Mouse (Mus musculus): ENCODE data around the gene March1.

The March1 gene

GRCm38 (mm10) chr8:66342928-66343327 lies 725.2 kb downstream of the March1 start:
- Histone ChIP-seq H3K27me3 (ENCODE audit: insufficient read depth, low read length) (no peaks in the 10 kb centered on the region), H3K36me3 (ENCODE audit: insufficient read depth, low read length) (no peaks in the 10 kb centered on the region), H3K9me3 (ENCODE audit: low read length) (no peaks in the 10 kb centered on the region), H3K4me1 (replicated peaks; ENCODE audit: low read depth, low read length) (no peaks in the 10 kb centered on the region), H3K4me3 (replicated peaks; ENCODE audit: low read length) (no peak overlapping the region)
- TF ChIP-seq POU5F1 (IDR thresholded peaks at IDR 0.05; ENCODE audit: borderline replicate concordance, low read length), result no peak
- no peak for TF ChIP-seq CTCF (conservative IDR thresholded peaks at IDR 0.05; ENCODE audit: low read length)
- no peak for TF ChIP-seq NANOG (IDR thresholded peaks at IDR 0.05; ENCODE audit: borderline replicate concordance, low read length)

DNA sequence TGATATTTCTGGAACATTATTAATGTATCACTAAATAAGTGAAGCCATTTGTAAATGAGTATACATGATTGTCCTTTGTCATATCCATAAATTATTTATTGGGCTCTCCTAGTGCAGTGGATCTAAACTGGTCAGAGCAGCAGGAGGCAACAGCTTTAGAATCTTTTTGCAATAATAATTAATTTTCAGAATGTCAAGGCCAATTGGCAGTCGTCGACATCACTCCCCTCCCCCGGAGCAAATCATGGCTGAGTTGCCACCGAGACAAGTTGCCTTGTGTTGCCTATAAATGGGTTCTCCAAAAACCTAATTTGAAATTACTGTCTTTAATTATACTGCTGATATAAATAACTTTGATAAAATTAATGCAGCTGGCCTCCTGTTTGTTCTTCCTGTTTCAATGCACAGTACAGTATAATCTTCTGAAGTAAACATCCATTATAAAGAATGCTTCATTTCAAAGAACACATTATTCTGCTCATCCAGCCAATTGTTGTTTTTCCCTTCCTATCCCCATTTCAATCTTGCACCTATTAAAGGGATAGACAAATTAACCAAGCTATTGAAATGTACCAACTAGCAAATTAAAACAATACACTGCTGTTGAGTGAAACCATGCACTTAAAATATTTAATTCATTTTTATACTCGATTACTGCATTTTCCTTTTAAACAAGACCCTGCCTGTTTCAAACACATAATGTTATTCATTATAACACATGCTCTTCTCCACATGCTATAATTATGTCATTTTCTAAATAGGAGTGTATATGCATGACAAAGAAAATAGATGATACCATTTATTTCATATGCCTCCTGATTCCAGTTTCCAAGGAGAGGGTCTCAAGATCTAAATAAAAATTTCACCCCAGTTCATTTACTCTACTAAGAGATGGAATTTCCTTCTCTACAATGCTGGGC lies 745.4 kb downstream of the March1 start:
- Histone ChIP-seq H3K27me3 (ENCODE audit: insufficient read depth, low read length) (no peaks in the 10 kb centered on the region), H3K4me3 (replicated peaks; ENCODE audit: low read length) (no peak overlapping the region), H3K36me3 (ENCODE audit: insufficient read depth, low read length) (no peaks in the 10 kb centered on the region), H3K4me1 (replicated peaks; ENCODE audit: low read depth, low read length) (no peaks in the 10 kb centered on the region), H3K9me3 (ENCODE audit: low read length) (peaks cover 11% of the 10 kb centered on the region)
- TF ChIP-seq NANOG (IDR thresholded peaks at IDR 0.05; ENCODE audit: borderline replicate concordance, low read length) (no peak), POU5F1 (IDR thresholded peaks at IDR 0.05; ENCODE audit: borderline replicate concordance, low read length) (no peak), CTCF (conservative IDR thresholded peaks at IDR 0.05; ENCODE audit: low read length) (no peak)

DNA sequence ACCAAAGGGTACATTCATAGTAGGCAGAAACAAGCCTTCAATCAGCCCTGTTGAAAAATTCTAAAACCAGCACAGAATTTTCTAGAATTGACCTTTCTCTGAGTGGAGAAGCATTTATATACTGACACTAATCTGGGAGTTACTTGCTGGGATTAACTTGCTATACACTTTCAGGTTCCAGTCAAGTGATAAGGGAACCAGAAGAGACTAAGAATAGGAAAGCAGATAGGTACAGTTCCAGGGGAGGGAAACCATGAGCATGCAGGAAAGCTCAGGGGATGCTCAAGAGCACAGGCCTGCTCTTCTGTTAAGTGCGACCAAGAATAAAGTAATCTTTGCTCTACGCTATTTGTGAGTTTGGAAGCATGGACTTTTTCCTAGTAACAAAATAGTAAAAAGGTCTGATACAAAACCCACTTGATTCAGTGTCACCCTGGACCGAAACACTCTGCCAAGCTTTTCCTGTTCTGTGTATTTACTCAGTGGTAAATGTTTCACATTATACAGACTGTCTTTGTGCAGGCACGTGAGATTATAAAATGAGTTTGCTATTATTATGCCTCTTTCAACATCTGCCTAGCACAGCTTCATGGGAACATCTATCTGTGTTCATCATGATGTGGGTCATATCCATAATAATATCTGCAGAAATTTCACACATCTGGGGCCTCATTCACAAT lies 766.1 kb downstream of the March1 start:
- TF ChIP-seq CTCF (conservative IDR thresholded peaks at IDR 0.05; ENCODE audit: low read length) (no peak), POU5F1 (IDR thresholded peaks at IDR 0.05; ENCODE audit: borderline replicate concordance, low read length) (no peak), NANOG (IDR thresholded peaks at IDR 0.05; ENCODE audit: borderline replicate concordance, low read length) (no peak)
- Histone ChIP-seq H3K36me3 (ENCODE audit: insufficient read depth, low read length) (no peaks in the 10 kb centered on the region), H3K4me1 (replicated peaks; ENCODE audit: low read depth, low read length) (no peaks in the 10 kb centered on the region), H3K4me3 (replicated peaks; ENCODE audit: low read length) (no peak overlapping the region), H3K27me3 (ENCODE audit: insufficient read depth, low read length) (no peaks in the 10 kb centered on the region), H3K9me3 (ENCODE audit: low read length) (peaks cover 10% of the 10 kb centered on the region; the same call in 1 of the 2 replicates)

DNA sequence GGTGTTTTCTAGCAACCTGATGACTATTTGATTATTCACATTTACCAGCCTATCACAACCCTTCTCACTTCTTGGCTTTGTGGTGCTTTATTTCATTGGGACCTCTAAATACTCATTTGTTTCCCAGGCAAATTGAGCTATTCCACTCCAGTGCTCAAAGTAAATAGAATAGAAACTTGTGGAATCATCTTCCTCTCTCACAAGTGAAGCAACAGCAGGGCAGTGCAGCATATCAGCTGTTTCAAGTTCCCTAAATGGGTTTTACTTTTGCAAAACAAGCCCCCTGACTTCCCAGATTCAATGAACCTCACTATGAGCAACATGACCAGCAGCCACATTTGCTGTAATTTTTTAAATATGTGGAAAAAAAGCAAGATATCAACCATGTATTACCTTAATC lies 768.3 kb downstream of the March1 start:
- TF ChIP-seq POU5F1 (IDR thresholded peaks at IDR 0.05; ENCODE audit: borderline replicate concordance, low read length), result no peak
- no peak for TF ChIP-seq NANOG (IDR thresholded peaks at IDR 0.05; ENCODE audit: borderline replicate concordance, low read length)
- TF ChIP-seq CTCF (conservative IDR thresholded peaks at IDR 0.05; ENCODE audit: low read length), result no peak

GRCm38 (mm10) chr8:66388693-66389092 lies 771.0 kb downstream of the March1 start:
- H3K36me3 ChIP-seq (ENCODE audit: insufficient read depth, low read length), result no peaks in the 10 kb centered on the region
- no peak overlapping the region for H3K4me3 ChIP-seq (replicated peaks; ENCODE audit: low read length)
- TF ChIP-seq CTCF (conservative IDR thresholded peaks at IDR 0.05; ENCODE audit: low read length), result no peak
- TF ChIP-seq NANOG (IDR thresholded peaks at IDR 0.05; ENCODE audit: borderline replicate concordance, low read length), result no peak
- no peak for TF ChIP-seq POU5F1 (IDR thresholded peaks at IDR 0.05; ENCODE audit: borderline replicate concordance, low read length)
- H3K9me3 ChIP-seq (ENCODE audit: low read length), result no peaks in the 10 kb centered on the region
- H3K27me3 ChIP-seq (ENCODE audit: insufficient read depth, low read length), result no peaks in the 10 kb centered on the region
- no peaks in the 10 kb centered on the region for H3K4me1 ChIP-seq (replicated peaks; ENCODE audit: low read depth, low read length)

More for the DNA sequence above, 768.3 kb downstream of the March1 start:
- Histone ChIP-seq H3K36me3 (ENCODE audit: insufficient read depth, low read length) (no peaks in the 10 kb centered on the region), H3K4me1 (replicated peaks; ENCODE audit: low read depth, low read length) (no peaks in the 10 kb centered on the region), H3K9me3 (ENCODE audit: low read length) (peaks cover 10% of the 10 kb centered on the region; the same call in 1 of the 2 replicates), H3K4me3 (replicated peaks; ENCODE audit: low read length) (no peak overlapping the region), H3K27me3 (ENCODE audit: insufficient read depth, low read length) (no peaks in the 10 kb centered on the region)

DNA sequence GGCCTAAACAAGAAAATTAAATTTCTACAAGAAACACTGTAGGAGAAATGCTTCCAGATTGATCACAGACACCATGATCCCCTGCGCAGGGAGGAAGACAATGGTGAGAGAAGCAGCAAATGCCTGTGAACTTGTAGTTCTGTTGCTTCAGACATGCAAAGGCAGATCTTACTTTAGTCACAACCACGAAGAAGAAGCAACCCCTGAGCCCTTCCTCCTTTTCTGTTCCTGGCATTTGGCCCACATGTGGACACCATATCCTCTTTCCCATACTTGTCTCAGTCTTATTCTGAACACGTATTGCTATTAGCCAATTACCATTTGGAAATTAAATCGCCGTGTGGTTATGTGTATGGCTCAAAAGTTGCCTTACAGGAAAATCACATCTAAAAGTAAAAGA lies 773.9 kb downstream of the March1 start:
- TF ChIP-seq POU5F1 (IDR thresholded peaks at IDR 0.05; ENCODE audit: borderline replicate concordance, low read length), result no peak
- no peak for TF ChIP-seq NANOG (IDR thresholded peaks at IDR 0.05; ENCODE audit: borderline replicate concordance, low read length)
- no peak for TF ChIP-seq CTCF (conservative IDR thresholded peaks at IDR 0.05; ENCODE audit: low read length)
- Histone ChIP-seq H3K9me3 (ENCODE audit: low read length) (no peaks in the 10 kb centered on the region), H3K4me3 (replicated peaks; ENCODE audit: low read length) (no peak overlapping the region), H3K4me1 (replicated peaks; ENCODE audit: low read depth, low read length) (no peaks in the 10 kb centered on the region), H3K36me3 (ENCODE audit: insufficient read depth, low read length) (no peaks in the 10 kb centered on the region), H3K27me3 (ENCODE audit: insufficient read depth, low read length) (no peaks in the 10 kb centered on the region)

DNA sequence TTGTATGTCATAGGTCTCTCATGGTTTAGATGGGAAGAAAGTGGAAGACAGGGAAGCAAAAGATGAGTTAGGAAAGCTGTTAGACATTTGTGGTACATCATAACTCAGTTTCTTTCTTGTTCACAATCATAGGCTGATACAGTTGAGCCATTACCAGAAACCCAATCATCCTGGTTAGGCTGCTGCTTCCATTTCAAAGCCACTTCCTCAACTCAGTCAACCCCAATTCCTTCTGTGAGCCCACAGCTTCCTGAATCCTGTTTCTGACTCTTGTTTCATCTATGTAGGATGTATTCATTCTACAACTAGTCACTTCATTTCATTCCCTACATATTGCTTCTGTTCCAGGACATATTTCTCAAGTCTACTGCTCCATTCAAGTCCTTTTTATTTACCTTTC lies 775.2 kb downstream of the March1 start:
- no peaks in the 10 kb centered on the region for H3K36me3 ChIP-seq (ENCODE audit: insufficient read depth, low read length)
- no peaks in the 10 kb centered on the region for H3K4me1 ChIP-seq (replicated peaks; ENCODE audit: low read depth, low read length)
- TF ChIP-seq POU5F1 (IDR thresholded peaks at IDR 0.05; ENCODE audit: borderline replicate concordance, low read length), result no peak
- TF ChIP-seq NANOG (IDR thresholded peaks at IDR 0.05; ENCODE audit: borderline replicate concordance, low read length), result no peak
- TF ChIP-seq CTCF (conservative IDR thresholded peaks at IDR 0.05; ENCODE audit: low read length), result no peak
- no peaks in the 10 kb centered on the region for H3K27me3 ChIP-seq (ENCODE audit: insufficient read depth, low read length)
- no peaks in the 10 kb centered on the region for H3K9me3 ChIP-seq (ENCODE audit: low read length)
- no peak overlapping the region for H3K4me3 ChIP-seq (replicated peaks; ENCODE audit: low read length)

DNA sequence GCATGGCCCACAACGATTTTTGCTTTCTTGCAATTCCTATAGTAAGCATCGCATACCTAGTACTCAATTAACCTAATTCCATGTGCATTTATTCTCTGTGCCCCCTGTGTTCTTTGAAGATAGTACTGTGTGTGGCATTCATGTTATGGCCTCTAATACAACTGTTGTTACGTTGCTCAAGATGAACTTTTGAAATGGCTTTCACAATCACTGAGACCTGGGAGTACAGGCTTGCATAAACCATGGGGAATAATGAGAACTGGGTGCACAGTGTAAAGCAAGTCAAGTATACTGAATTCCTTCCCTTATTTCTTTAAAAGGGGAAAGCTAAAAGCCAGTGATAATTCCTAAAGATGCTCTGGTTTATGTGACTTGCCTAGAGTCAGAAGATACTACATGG lies 776.4 kb downstream of the March1 start:
- H3K27me3 ChIP-seq (ENCODE audit: insufficient read depth, low read length), result no peaks in the 10 kb centered on the region
- no peak overlapping the region for H3K4me3 ChIP-seq (replicated peaks; ENCODE audit: low read length)
- no peaks in the 10 kb centered on the region for H3K4me1 ChIP-seq (replicated peaks; ENCODE audit: low read depth, low read length)
- H3K36me3 ChIP-seq (ENCODE audit: insufficient read depth, low read length), result no peaks in the 10 kb centered on the region
- no peaks in the 10 kb centered on the region for H3K9me3 ChIP-seq (ENCODE audit: low read length)
- TF ChIP-seq CTCF (conservative IDR thresholded peaks at IDR 0.05; ENCODE audit: low read length) (no peak), POU5F1 (IDR thresholded peaks at IDR 0.05; ENCODE audit: borderline replicate concordance, low read length) (no peak), NANOG (IDR thresholded peaks at IDR 0.05; ENCODE audit: borderline replicate concordance, low read length) (no peak)

All from E14TG2a.4 (cell line).